Mouse (Mus musculus) MEL (cell line): ENCODE measurements around the gene Tceal5. TPM values are rescaled to one million over a fixed set of nuclear protein-coding genes. Genes with fewer than 3 reads are reported as not detected.

Experiments
- DNase-seq: peaks from one replicate; pipeline ENCODE4 v3.0.0; 2011; ENCODE audit warnings: low read depth, low spot score
- H3K27ac ChIP-seq: 2 replicates; pipeline ENCODE4 v1.5.1; 2012; ENCODE audit warnings: low read depth, mild to moderate bottlenecking, control low read depth, low read length, moderate library complexity; ENCODE audit not compliant: control insufficient read depth
- H3K27me3 ChIP-seq, 2 experiments: fragments of 150-350 bp in 1 of 2; sonication (generic) in 1 of 2; 2 replicates each; pipeline ENCODE4 v1.6.1; 2012; ENCODE audit warnings: low read length in 2 of 2, mild to moderate bottlenecking in 2 of 2, improper control_type of control experiment in 1 of 2, moderate library complexity in 1 of 2; ENCODE audit not compliant: insufficient read depth in 2 of 2, control insufficient read depth in 1 of 2
- H3K36me3 ChIP-seq, 2 experiments: 2 replicates each; pipeline ENCODE4 v1.6.1; 2012 to 2014; ENCODE audit warnings: low read length in 2 of 2, improper control_type of control experiment in 1 of 2, inconsistent platforms in 1 of 2, mild to moderate bottlenecking in 1 of 2; ENCODE audit not compliant: insufficient read depth in 2 of 2, control insufficient read depth in 1 of 2
- H3K4me1 ChIP-seq, 2 experiments: fragments of 150-350 bp in 1 of 2; sonication (generic) in 1 of 2; 2 replicates each; pipeline ENCODE4 v1.6.1; 2012; ENCODE audit warnings: low read length in 2 of 2, improper control_type of control experiment in 1 of 2, mild to moderate bottlenecking in 1 of 2; ENCODE audit not compliant: insufficient read depth in 2 of 2, control insufficient read depth in 1 of 2
- H3K4me3 ChIP-seq, 2 experiments: fragments of 150-350 bp in 1 of 2; sonication (generic) in 1 of 2; 2 replicates each; pipeline ENCODE4 v1.5.1; 2012; ENCODE audit warnings: low read depth in 2 of 2, low read length in 2 of 2, mild to moderate bottlenecking in 2 of 2, moderate library complexity in 2 of 2, control low read depth in 1 of 2, improper control_type of control experiment in 1 of 2; ENCODE audit not compliant: control insufficient read depth in 1 of 2, insufficient read depth in 1 of 2
- H3K79me2 ChIP-seq: 2 replicates; pipeline ENCODE4 v1.6.1; 2012; ENCODE audit warnings: mild to moderate bottlenecking, low read length, moderate library complexity; ENCODE audit not compliant: control insufficient read depth, poor library complexity, insufficient read depth
- H3K9ac ChIP-seq: 2 replicates; pipeline ENCODE4 v1.6.1; 2012; ENCODE audit warnings: low read depth, mild to moderate bottlenecking, control low read depth, low read length, moderate library complexity; ENCODE audit not compliant: control insufficient read depth, poor library complexity, severe bottlenecking
- H3K9me3 ChIP-seq: fragments of 150-350 bp; sonication (generic); replicated peaks from 2 replicates; pipeline ENCODE4 v1.6.1; 2012; ENCODE audit warnings: mild to moderate bottlenecking, low read length, improper control_type of control experiment, moderate library complexity; ENCODE audit not compliant: insufficient read depth
- BHLHE40 ChIP-seq: IDR thresholded peaks from 2 replicates; pipeline ENCODE4 v1.6.1; 2012; ENCODE audit warnings: low read depth, mild to moderate bottlenecking, inconsistent platforms, low read length, improper control_type of control experiment, borderline replicate concordance
- E2F4 ChIP-seq: IDR thresholded peaks from 2 replicates; pipeline ENCODE4 v1.6.1; 2011; ENCODE audit warnings: low read depth, low read length, improper control_type of control experiment, borderline replicate concordance
- GATA1 ChIP-seq: IDR thresholded peaks from 2 replicates; pipeline ENCODE4 v1.6.1; 2011; ENCODE audit warnings: low read depth, low read length, improper control_type of control experiment
- MEF2A ChIP-seq: IDR thresholded peaks from 2 replicates; pipeline ENCODE4 v1.6.1; 2014; ENCODE audit warnings: low read depth, mild to moderate bottlenecking, inconsistent platforms, low read length, improper control_type of control experiment; ENCODE audit not compliant: poor library complexity, insufficient replicate concordance, severe bottlenecking; ENCODE audit errors: extremely low read depth
- POLR2A ChIP-seq, 2 experiments: IDR thresholded peaks; 2 replicates each; pipeline ENCODE4 v1.6.1; 2011 to 2012; ENCODE audit warnings: low read length in 2 of 2, mild to moderate bottlenecking in 2 of 2, control low read depth in 1 of 2, improper control_type of control experiment in 1 of 2, low read depth in 1 of 2, moderate library complexity in 1 of 2; ENCODE audit not compliant: control insufficient read depth in 1 of 2, insufficient read depth in 1 of 2, poor library complexity in 1 of 2
- RAD21 ChIP-seq: IDR thresholded peaks from 2 replicates; pipeline ENCODE4 v1.6.1; 2011; ENCODE audit warnings: mild to moderate bottlenecking, low read depth, low read length, improper control_type of control experiment
- USF2 ChIP-seq, 2 experiments: IDR thresholded peaks; 2 replicates each; pipeline ENCODE4 v1.6.1; 2011 to 2012; ENCODE audit warnings: improper control_type of control experiment in 2 of 2, low read length in 2 of 2, borderline replicate concordance in 1 of 2, inconsistent platforms in 1 of 2, low read depth in 1 of 2, mild to moderate bottlenecking in 1 of 2; ENCODE audit not compliant: insufficient read depth in 1 of 2
- ZKSCAN1 ChIP-seq: IDR thresholded peaks from 2 replicates; pipeline ENCODE4 v1.6.1; 2012; ENCODE audit warnings: low read depth, mild to moderate bottlenecking, inconsistent platforms, low read length, improper control_type of control experiment, moderate library complexity
- ZMIZ1 ChIP-seq: IDR thresholded peaks from 2 replicates; pipeline ENCODE4 v1.6.1; 2012; ENCODE audit warnings: low read depth, mild to moderate bottlenecking, inconsistent platforms, low read length, improper control_type of control experiment, moderate library complexity
- ZNF384 ChIP-seq: IDR thresholded peaks from 2 replicates; pipeline ENCODE4 v1.6.1; 2012; ENCODE audit warnings: low read depth, mild to moderate bottlenecking, inconsistent platforms, low read length, improper control_type of control experiment
- polyA plus RNA-seq, 2 experiments: library from polyadenylated mRNA; stranded (reverse) in 1 of 2; unstranded in 1 of 2; fragments of >175 nt in 1 of 2; fragments of >200 nt in 1 of 2; gene quantifications; 2 replicates each; pipeline versions ENCODE4 v1.2.1 to v1.2.4; 2012; ENCODE audit warnings: low replicate concordance in 2 of 2, low read depth in 1 of 2; ENCODE audit not compliant: insufficient read length in 2 of 2, insufficient read depth in 1 of 2, missing spikeins in 1 of 2
- total RNA-seq: library from RNA; depleted of rRNA; stranded (reverse); fragments of 300-350 nt; gene quantifications from 2 replicates; pipeline ENCODE4 v1.2.3, GENCODE M21; 2012

Tceal5 gene
- total and polyA plus RNA-seq, 3 experiments: not detected

- TF ChIP-seq ZMIZ1: no peak
- TF ChIP-seq POLR2A (IDR thresholded peaks at IDR 0.05; ENCODE audit: control insufficient read depth in 1 of 2, insufficient read depth in 1 of 2, low read depth in 1 of 2, low read length in 2 of 2, poor library complexity in 1 of 2): no peak
- TF ChIP-seq BHLHE40: no peak
- TF ChIP-seq ZKSCAN1: no peak
- TF ChIP-seq RAD21: no peak
- TF ChIP-seq ZNF384: no peak
- TF ChIP-seq GATA1: peak; percentile 72
- TF ChIP-seq MEF2A: no peak
- TF ChIP-seq, all 39 proteins: peak for 5
These were observed 48.5 kb upstream of the Tceal5 start (continued) for GRCm38 (mm10) chrX:136252023-136252729.

- Histone ChIP-seq H3K4me3 (no peak overlapping the region), H3K36me3 (peaks cover 0 to 7% of the 10 kb centered on the region in 2 experiments; a peak in 2 of 4 replicates), H3K27me3 (no peaks in the 10 kb centered on the region), H3K79me2 (peaks cover 10% of the 10 kb centered on the region), H3K4me1 (peaks cover 5 to 10% of the 10 kb centered on the region in 2 experiments), H3K9ac (no peak overlapping the region), H3K27ac (no peak overlapping the region), H3K9me3 (no peaks in the 10 kb centered on the region)
- DNase-seq: no peak
- no peak for TF ChIP-seq USF2 (IDR thresholded peaks at IDR 0.05; ENCODE audit: borderline replicate concordance in 1 of 2, insufficient read depth in 1 of 2, low read depth in 1 of 2, low read length in 2 of 2)
These were observed 46.0 kb upstream of the Tceal5 start for GRCm38 (mm10) chrX:136249671-136250070.

- Histone ChIP-seq H3K27me3 (no peaks in the 10 kb centered on the region), H3K9ac (no peak overlapping the region), H3K27ac (no peak overlapping the region), H3K4me3 (no peak overlapping the region), H3K79me2 (peaks cover 10% of the 10 kb centered on the region), H3K36me3 (peaks cover 0 to 9% of the 10 kb centered on the region in 2 experiments; a peak in 2 of 4 replicates), H3K9me3 (no peaks in the 10 kb centered on the region), H3K4me1 (peaks cover 5 to 13% of the 10 kb centered on the region in 2 experiments)
- no peak for DNase-seq
- TF ChIP-seq E2F4: no peak
These were observed 45.1 kb upstream of the Tceal5 start for GRCm38 (mm10) chrX:136248811-136249210.
